Mouse (Mus musculus): ENCODE results near the gene Akap7. TPM values are rescaled to one million over a fixed set of nuclear protein-coding genes. Genes with fewer than 3 reads are reported as not detected.

Gene Akap7
- polyA plus RNA-seq (2017; shearing (Covaris generic)) = 3.0 TPM

GRCm38 (mm10) chr10:25307770-25308169, at the start of gene Akap7:
Akap7 (minus strand) TSS chr10:25307870.

Other genes with a start within 250 kb of the Akap7 start
- 19.0 TPM for gene Epb41l2, start 51.9 kb upstream of the Akap7 start, polyA plus RNA-seq (2017; shearing (Covaris generic))
- not detected for gene Smlr1, start 228.4 kb upstream of the Akap7 start, polyA plus RNA-seq (2017; shearing (Covaris generic))

All from effector memory CD4-positive, alpha-beta T cell, adult 5 months (primary cell).